ENCODE assay signal across 8 mouse cellular contexts in genomic region chr17:12367373-12367930, GRCm38 (mm10). TPM values are rescaled to one million over a fixed set of nuclear protein-coding genes. Genes with fewer than 3 reads are reported as not detected.
DNase-seq lines count a peak whose midpoint lies in the region; ATAC-seq lines count a peak whose summit lies in the region.

No protein-coding gene starts in this region.

- peak; percentile 60 for ATAC-seq in intestine, embryonic 15.5 days
- peak; percentile 80 for ATAC-seq in megakaryocyte progenitor cell, adult 5-6 weeks (replicated peaks; ENCODE audit: poor library complexity)
- no peak for ATAC-seq in erythroblast, adult 5-6 weeks (replicated peaks; ENCODE audit: low FRiP score, poor library complexity, severe bottlenecking)

- intact Hi-C loops in gastrocnemius, postnatal 36 days (cut with DNase I) = loop anchor here (5.0 kb wide), 1 partner anchor 50 kb away; the partner anchor contains the start of gene Map3k4
- intact Hi-C loops in left cerebral cortex, postnatal 14 days (cut with DNase I) = loop anchor here (5.0 kb wide), 3 partner anchors 50 to 140 kb away; partner anchors contain the start of gene Map3k4

- H3K9ac ChIP-seq in intestine, embryonic 15.5 days = no peak overlapping the region

- H3K9me3 ChIP-seq in intestine, embryonic 15.5 days = no peaks in the 10 kb centered on the region

- peaks cover 8% of the 10 kb centered on the region; the same call in 1 of the 2 replicates for H3K4me1 ChIP-seq in intestine, embryonic 15.5 days (replicated peaks)

- WGBS in intestine, embryonic 15.5 days = 32% methylated on average over 5 of the region's 5 CpGs

- H3K4me2 ChIP-seq in intestine, embryonic 15.5 days (replicated peaks) = no peak overlapping the region

- H3K36me3 ChIP-seq in intestine, embryonic 15.5 days = no peaks in the 10 kb centered on the region

- no peak overlapping the region for H3K4me3 ChIP-seq in intestine, embryonic 15.5 days (replicated peaks)

- no peaks in the 10 kb centered on the region for H3K27me3 ChIP-seq in intestine, embryonic 15.5 days (replicated peaks)

- peak; percentile 39 to 49 for DNase-seq in adrenal gland, adult 18-20 months (ENCODE audit: low spot score in 2 of 2)
- DNase-seq in embryo, embryonic 10 days (ENCODE audit: low spot score) = peak; percentile 79
- DNase-seq in gastrocnemius, postnatal 36 days = peak; percentile 25 to 28
- DNase-seq in left cerebral cortex, postnatal 14 days (ENCODE audit: low spot score in 2 of 2) = peak; percentile 58 to 70
- peak; percentile 43 for DNase-seq in right cerebral cortex, postnatal 14 days

- H3K27ac ChIP-seq in intestine, embryonic 15.5 days = no peak overlapping the region

RNA-seq across cellular contexts. Expression of gene Plg, which starts 11.0 kb away (rescaled TPM):
- total RNA-seq in adrenal gland, adult 18-20 months (2021) = under 1 TPM in 1 of 2 experiments, not detected in 1; 0.36 TPM
- under 1 TPM in 1 of 2 experiments, not detected in 1; 0.15 TPM for total RNA-seq in gastrocnemius, postnatal 36 days (2021)
- 3.7 and 4.9 TPM in 2 replicates for polyA plus RNA-seq in intestine, embryonic 15.5 days (2015; fragmentation: Nextera tagmentation; extraction: Ambion mirVana)
- total RNA-seq in left cerebral cortex, postnatal 14 days (2021) = not detected
- 0.27 TPM in 1 of 2 replicates, not detected in the other for total RNA-seq in megakaryocyte progenitor cell, adult 5-6 weeks (2015)
- total RNA-seq in megakaryocyte progenitor cell, adult 5-6 weeks (2017) = not detected in 2 replicates
- total RNA-seq in erythroblast, adult 5-6 weeks (2015; ENCODE audit: low replicate concordance) = not detected in 2 replicates
- not detected in 2 replicates for total RNA-seq in erythroblast, adult 5-6 weeks (2017; ENCODE audit: low replicate concordance)

RNA-seq across cellular contexts. Expression of gene Map3k4, which starts 48.9 kb away (rescaled TPM):
- 10 to 100 TPM; 23.0 to 23.3 TPM for total RNA-seq in adrenal gland, adult 18-20 months (2021)
- 10 to 100 TPM; 25.0 to 27.0 TPM for total RNA-seq in gastrocnemius, postnatal 36 days (2021)
- polyA plus RNA-seq in intestine, embryonic 15.5 days (2015; fragmentation: Nextera tagmentation; extraction: Ambion mirVana) = 33.0 and 43.9 TPM in 2 replicates
- 10 to 100 TPM; 36.1 to 39.2 TPM for total RNA-seq in left cerebral cortex, postnatal 14 days (2021)
- 11.3 and 17.1 TPM in 2 replicates for total RNA-seq in megakaryocyte progenitor cell, adult 5-6 weeks (2015)
- 20.1 and 25.1 TPM in 2 replicates for total RNA-seq in megakaryocyte progenitor cell, adult 5-6 weeks (2017)
- total RNA-seq in erythroblast, adult 5-6 weeks (2015; ENCODE audit: low replicate concordance) = 0.77 and 1.3 TPM in 2 replicates
- total RNA-seq in erythroblast, adult 5-6 weeks (2017; ENCODE audit: low replicate concordance) = 6.3 and 7.2 TPM in 2 replicates

Comparison
In these comparisons a context has a peak if more than half of its experiments do, and no peak if none do; other contexts are left out.
1. DNase-seq: peak in every context shown above with its lines; median percentile 79 in embryo, embryonic 10 days; 64 in left cerebral cortex, postnatal 14 days; 44 in adrenal gland, adult 18-20 months; 43 in right cerebral cortex, postnatal 14 days; 26 in gastrocnemius, postnatal 36 days.